Mouse (Mus musculus): ENCODE data around the gene Sae1.

DNA sequence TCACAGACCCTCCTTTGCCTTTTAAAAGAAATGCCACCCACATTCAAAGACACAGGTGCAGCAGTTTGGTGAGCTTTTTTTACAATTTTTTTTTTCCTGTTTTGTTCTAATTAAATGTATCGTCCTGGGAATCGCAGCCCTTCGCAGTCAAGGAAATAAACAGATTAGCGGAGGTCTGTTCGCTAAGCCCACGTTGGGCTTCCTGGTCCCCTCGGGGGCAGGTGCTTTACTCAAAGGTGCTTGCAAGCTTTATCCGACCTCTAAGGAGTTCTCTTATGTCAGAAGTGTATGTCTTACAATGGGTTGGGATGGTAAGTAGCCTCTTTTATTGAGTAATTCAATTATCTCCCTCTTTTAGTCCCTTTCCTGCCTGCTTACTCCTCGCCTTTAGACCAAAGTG lies 14.8 kb upstream of the Sae1 start:
- TF ChIP-seq CTCF (IDR thresholded peaks at IDR 0.05; ENCODE audit: low read depth, low read length): no peak
- no peak for TF ChIP-seq POLR2A (IDR thresholded peaks at IDR 0.05; ENCODE audit: borderline replicate concordance, low read depth, low read length)
